Mouse (Mus musculus) lung, postnatal 0 days (tissue): ENCODE measurements at regions not wholly inside any gene's neighbourhood (a gene's known extent, or its start where the extent isn't known, plus 50 kb on each side); places are given as distances from the start of the nearest gene placed in this dataset.

Experiments
- CTCF ChIP-seq: IDR thresholded peaks from 2 replicates; pipeline ENCODE4 v1.5.1; 2016; ENCODE audit warnings: antibody characterized with exemption, mild to moderate bottlenecking
- EP300 ChIP-seq: IDR thresholded peaks from 2 replicates; pipeline ENCODE4 v1.6.1; 2016; ENCODE audit warnings: antibody characterized with exemption, mild to moderate bottlenecking, control low read depth

DNA sequence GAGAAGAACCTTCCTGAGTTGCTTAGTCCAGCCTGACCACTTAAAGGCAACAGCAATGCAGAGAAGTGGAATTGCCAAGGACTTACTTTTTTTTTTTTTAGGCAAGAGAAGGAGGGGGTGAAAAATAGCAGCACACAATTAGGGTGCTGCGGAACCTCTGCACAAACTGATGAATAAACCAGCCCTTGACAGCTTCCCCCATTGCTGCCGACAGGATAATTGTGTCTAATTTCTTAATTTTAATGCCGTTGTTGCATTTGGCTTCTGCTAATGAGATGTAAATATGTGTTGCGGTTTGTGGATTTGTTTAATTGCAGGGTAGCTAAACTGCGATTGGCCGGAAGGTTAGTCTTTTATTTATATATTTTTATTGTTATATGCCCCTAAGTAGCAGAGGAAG, 157.5 kb upstream of the B3gat1 start:
- TF ChIP-seq CTCF (no peak), EP300 (no peak)
